Mouse (Mus musculus): ENCODE measurements around the gene Lima1. TPM values are rescaled to one million over a fixed set of nuclear protein-coding genes. Genes with fewer than 3 reads are reported as not detected.

The Lima1 gene
- polyA plus RNA-seq (2012; fragmentation: generic; extraction: Trizol) = 100 to 1,000 TPM in 1 of 2 experiments, 1 to 10 TPM in 1; 8.3 to 132 TPM

DNA sequence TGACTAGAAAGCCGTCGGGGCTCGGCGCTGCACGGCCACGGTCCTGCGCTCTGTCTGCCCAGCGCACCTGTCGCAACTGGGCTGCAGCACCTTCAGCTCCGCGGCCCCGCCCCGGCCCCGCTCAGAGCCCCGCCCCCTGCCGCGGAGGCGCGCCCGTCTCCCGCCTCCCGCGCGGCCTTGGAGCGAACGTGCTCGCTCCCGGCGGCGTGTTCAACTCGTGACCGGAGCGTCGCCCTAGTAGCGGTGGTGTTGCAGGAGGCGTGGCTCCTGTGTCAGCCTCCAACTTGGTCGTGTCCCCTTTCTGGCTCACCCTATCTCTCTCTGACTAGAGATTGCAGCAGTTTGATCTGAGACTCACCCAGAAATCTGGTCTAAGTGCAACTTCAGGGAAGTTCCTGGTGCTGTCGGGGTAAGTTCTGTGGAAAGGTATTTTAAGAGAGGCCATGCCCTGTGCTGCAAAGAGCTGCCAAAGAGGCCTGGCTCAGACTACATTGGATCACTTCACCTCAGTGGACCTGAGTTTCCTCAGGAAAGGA is at the start of gene Lima1:
Gene Lima1, minus strand, starts transcription at position 123 of the 536 bp plus-strand sequence.

DNA sequence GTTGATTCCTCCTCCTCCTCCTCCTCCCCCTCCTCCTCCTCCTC is 102.6 kb downstream of the Lima1 start, which contains the start of gene Cers5:
Gene Cers5, minus strand, starts transcription at position 5 of the 44 bp plus-strand sequence.

Other genes with a start within 250 kb of the Lima1 start
- gene Racgap1, start 223.8 kb downstream of the Lima1 start, polyA plus RNA-seq (2012; fragmentation: generic; extraction: Trizol) = 100 to 1,000 TPM in 1 of 2 experiments, 10 to 100 TPM in 1; 60.2 to 163 TPM
- 10 to 100 TPM in 1 of 2 experiments, 1 to 10 TPM in 1; 3.3 to 15.2 TPM for gene Asic1, start 205.1 kb downstream of the Lima1 start, polyA plus RNA-seq (2012; fragmentation: generic; extraction: Trizol)
- gene Smarcd1, start 173.3 kb downstream of the Lima1 start, polyA plus RNA-seq (2012; fragmentation: generic; extraction: Trizol) = 10 to 100 TPM; 13.1 to 39.5 TPM
- not detected for gene Gm17349, start 170.0 kb downstream of the Lima1 start, polyA plus RNA-seq (2012; fragmentation: generic; extraction: Trizol)
- gene Gpd1, start 157.9 kb downstream of the Lima1 start, polyA plus RNA-seq (2012; fragmentation: generic; extraction: Trizol) = 1 to 10 TPM in 1 of 2 experiments, under 1 TPM in 1; 0.33 to 7.5 TPM
- gene Cox14, start 149.8 kb downstream of the Lima1 start, polyA plus RNA-seq (2012; fragmentation: generic; extraction: Trizol) = 100 to 1,000 TPM; 101 to 413 TPM
- 100 to 1,000 TPM in 1 of 2 experiments, 10 to 100 TPM in 1; 65.9 to 104 TPM for gene Cers5, start 102.6 kb downstream of the Lima1 start, polyA plus RNA-seq (2012; fragmentation: generic; extraction: Trizol)
- under 1 TPM in 1 of 2 experiments, not detected in 1; 0.01 TPM for gene Fam186a, start 91.6 kb upstream of the Lima1 start, polyA plus RNA-seq (2012; fragmentation: generic; extraction: Trizol)
- 1 to 10 TPM in 1 of 2 experiments, under 1 TPM in 1; 0.68 to 3.4 TPM for gene Larp4, start 94.6 kb upstream of the Lima1 start, polyA plus RNA-seq (2012; fragmentation: generic; extraction: Trizol)
- gene Dip2b, start 163.2 kb upstream of the Lima1 start, polyA plus RNA-seq (2012; fragmentation: generic; extraction: Trizol) = 10 to 100 TPM in 1 of 2 experiments, 1 to 10 TPM in 1; 1.5 to 12.1 TPM